Mouse (Mus musculus) retina, postnatal 1 day (tissue): ENCODE results near the gene Nmrk2.
"Not testable (repeated sequence)": the region's sequence is repeated elsewhere in the genome, so short reads cannot be mapped to it uniquely, and the experiment has no call there.

Experiments used
- DNase-seq: peaks from one replicate; pipeline ENCODE4 v3.0.0-alpha.2; 2012

The Nmrk2 gene

DNA sequence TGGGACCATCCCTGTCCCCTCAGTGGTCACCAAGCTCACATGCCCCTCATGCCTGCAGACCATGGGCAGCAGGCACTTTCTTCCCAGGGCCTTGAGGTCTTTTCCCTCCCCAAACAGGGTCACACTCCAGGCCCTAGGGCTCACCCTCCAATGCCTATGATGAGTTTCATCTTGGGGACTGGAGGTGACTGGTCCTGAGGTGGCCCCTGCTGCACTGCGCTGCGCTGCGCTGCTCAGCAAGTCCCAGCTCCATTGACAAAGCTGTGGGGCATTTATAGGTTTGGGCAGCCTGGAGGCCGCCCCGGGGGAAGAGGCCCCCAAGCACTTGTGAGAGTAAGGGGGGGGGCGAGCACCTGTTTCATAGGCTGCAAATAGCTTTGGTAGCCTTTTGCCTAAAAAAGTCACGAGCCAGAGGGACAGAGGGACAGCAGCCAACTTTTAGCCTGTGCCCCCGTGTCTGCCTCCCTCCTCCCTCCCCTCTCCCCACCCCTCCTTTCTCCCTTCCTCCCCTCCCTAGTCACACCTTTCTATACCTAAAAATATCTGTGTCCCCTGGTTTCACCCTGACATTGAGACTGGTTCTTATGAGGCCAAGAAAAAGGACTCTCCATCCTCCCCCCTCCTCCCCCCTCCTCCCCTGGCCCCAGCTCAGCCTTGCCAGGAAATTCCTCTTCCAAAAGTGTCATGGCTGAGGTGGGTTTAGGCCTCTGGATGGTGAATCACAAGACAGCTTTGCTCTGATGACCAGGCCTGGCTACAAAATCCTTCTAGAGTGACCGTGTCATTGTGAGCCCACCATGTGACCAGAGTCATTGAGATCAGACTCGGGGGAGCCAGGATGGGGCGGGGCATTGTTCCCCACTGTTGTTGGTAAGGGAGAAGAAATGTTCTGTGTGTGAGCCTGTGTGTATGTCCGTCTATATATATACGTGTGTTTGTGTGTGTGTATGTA, at the start of gene Nmrk2:
TSS of gene Nmrk2 (minus strand) at position 245 of the 952 bp plus-strand sequence.
- no peak for DNase-seq

- no peak for DNase-seq
Observed at GRCm38 (mm10) chr10:81249442-81249841, 47.6 kb upstream of the Nmrk2 start.

DNA sequence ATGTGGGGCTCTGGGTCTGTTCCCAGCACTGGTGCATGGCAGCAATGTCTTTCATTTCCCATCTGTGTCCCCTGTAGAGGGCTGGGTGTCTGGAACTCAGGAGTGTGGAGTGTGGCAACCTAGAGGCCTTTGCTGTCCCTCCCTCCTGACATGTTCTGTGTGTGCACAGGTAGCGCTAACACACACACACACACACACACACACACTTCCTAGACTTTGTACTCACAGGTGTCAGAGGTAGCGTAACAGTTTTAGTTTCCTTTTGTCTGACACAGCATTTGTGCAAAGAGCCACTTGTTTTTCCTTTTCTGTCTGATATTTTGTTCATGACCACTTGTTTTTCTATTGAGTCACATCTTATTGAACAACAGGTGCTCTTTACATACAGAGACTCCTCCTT, 46.0 kb upstream of the Nmrk2 start:
- DNase-seq: no peak

GRCm38 (mm10) chr10:81245166-81245565, 43.3 kb upstream of the Nmrk2 start:
- no peak for DNase-seq

DNA sequence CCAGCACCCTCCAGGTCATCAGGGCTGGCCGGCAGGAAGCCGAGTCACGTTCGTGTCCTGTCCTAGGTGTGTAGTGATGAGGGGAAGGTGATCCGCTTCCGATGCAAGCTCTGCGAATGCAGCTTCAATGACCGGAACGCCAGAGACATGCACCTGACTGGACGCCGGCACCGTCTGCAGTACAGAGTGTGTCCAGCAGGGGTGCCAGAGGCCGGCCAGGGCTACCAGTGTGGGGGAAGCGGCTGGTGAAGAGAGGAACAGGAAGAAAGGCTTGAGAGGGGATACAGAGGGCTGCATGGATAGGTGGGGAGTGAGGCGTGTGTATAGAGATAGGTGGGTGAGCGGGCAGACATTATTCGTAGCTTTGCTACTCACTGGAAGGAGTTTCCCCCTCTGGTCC, 42.7 kb upstream of the Nmrk2 start:
- peak; percentile 82 for DNase-seq

- DNase-seq: no peak
Observed at GRCm38 (mm10) chr10:81244146-81244545, 42.3 kb upstream of the Nmrk2 start.

- DNase-seq: no peak
Observed at GRCm38 (mm10) chr10:81242021-81242420, 40.2 kb upstream of the Nmrk2 start.

DNA sequence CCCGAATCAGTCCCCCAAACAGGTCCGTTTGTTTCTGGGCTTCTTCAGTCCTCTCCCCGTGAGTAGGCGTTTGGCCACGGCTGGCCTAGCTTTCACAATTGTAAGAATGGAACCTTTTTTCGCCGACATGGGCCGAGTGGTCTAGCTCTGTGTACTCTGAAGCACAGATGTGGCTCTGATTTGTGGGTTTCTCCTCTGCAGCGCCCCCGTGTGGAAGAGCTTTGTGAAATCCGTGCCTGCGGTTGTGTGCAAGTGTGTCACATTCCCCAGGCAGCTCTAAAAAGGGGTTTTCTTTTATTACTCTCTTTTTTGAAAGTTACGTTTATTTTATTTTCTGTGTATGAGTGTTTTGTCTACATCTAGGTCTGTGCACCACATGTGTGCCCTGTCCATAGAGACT, 39.0 kb upstream of the Nmrk2 start:
- DNase-seq: peak; percentile 81

DNA sequence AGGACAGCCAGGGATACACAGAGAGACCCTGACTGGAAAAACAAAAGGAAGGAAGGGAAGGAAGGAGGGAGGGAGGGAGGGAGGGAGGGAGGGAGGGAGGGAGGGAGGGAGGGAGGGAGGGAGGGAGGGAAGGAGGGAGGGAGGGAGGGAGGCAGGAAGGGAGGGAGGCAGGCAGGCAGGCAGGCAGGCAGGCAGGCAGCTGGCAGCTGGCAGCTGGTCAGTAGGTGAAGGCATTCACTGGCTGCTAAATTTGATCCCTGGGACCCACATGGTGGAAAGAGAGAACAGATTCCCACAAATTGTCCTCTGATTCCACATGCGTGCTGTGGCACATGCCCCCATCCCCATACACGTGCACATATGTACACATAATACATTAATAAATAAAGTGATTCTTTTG, 36.8 kb upstream of the Nmrk2 start:
- no peak for DNase-seq

- DNase-seq: no peak
Observed at GRCm38 (mm10) chr10:81236471-81237268, 34.8 kb upstream of the Nmrk2 start.

GRCm38 (mm10) chr10:81234206-81234605, 32.4 kb upstream of the Nmrk2 start:
- no peak for DNase-seq

DNA sequence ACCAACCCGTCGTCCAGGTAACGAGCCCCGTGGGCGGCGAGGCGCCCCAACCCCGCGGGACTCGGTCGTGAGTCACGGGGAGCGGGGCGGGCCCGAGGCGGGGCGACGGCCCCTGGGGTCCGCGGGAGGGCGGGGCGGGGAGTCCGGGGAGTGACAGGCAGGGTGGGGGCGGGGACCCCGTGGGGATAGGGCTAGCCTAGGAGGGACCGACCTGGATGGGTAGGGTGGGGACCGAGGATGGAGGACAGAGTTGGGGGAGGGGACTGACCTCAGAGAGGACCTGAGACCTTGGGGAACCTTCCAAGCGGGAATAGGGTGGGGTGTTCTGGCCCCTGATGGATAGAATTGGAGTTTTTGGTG, 31.4 kb upstream of the Nmrk2 start:
- no peak for DNase-seq

- DNase-seq: peak; percentile 89
Observed at GRCm38 (mm10) chr10:81232580-81233225, 30.9 kb upstream of the Nmrk2 start, which contains the start of gene Zfr2. Zfr2 (plus strand) TSS chr10:81233155.

GRCm38 (mm10) chr10:81231436-81231835, 29.6 kb upstream of the Nmrk2 start:
- no peak for DNase-seq

DNA sequence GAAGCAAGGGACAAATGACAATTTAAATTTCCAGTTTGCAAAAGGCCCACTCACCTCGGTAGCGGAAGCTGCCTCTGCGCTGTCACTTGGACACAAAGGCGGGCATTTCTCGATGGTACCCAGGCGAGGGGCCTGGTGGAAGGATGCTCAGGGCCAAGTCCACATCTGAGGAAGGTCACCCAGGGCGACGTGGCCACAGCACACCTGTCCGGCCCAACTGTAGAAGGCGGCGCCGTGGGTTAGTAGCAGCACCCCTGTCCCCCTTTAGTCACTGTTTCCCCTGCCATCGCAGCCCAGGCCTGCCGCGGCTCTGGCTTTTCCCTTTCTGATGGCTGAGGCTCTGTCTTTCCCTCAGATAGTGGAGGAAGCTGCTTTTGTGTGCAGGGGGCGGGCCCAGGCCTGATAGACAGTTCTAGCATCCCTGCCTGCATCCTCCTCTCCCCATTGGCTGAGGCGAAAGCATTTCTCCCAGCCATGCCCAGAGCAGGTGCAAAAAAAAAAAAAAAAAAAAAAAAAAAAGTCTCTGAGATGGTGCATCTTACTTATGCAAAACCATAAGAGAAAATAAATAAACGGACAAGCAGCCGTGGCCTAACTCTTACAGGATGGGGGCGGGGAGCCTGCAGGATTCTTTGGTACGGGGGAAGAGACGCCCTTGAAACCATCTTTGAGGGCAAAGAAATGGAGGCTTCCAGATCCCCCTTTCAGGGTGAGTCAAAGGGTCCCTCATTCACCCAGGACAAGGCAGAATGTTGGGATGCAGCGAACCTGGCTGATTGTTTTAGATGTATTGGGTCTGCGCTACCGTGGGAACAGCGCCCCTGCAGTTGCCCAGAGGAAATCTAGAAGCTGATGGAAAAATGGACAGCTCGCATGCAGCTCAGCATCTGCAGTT, 28.8 kb upstream of the Nmrk2 start, which contains the start of gene Atcay:
TSS of gene Atcay (minus strand) at position 396 of the 895 bp plus-strand sequence.
- DNase-seq: peak; percentile 83

- no peak for DNase-seq
Observed at GRCm38 (mm10) chr10:81229735-81230437, 28.0 kb upstream of the Nmrk2 start.

GRCm38 (mm10) chr10:81223731-81224130, 21.9 kb upstream of the Nmrk2 start:
- not testable (repeated sequence) for DNase-seq

GRCm38 (mm10) chr10:81221402-81222015, 19.7 kb upstream of the Nmrk2 start:
- no peak for DNase-seq

GRCm38 (mm10) chr10:81217964-81218363, 16.1 kb upstream of the Nmrk2 start:
- peak; percentile 70 for DNase-seq

DNA sequence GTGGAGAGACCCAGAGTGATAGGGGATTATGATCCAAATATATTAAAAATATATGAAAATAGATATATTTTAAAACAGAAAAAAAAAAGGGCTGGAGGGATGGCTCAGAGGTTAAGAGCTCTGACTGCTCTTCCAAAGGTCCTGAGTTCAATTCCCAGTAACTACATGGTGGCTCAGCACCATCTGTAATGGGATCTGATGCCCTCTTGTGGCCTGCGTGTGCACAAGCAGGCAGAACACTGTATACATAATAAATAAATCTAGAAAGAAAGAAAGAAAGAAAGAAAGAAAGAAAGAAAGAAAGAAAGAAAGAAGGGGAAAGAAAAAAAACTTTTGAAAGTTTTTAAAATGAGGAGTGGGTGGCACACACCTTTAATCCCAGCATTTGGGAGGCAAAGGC, 15.4 kb upstream of the Nmrk2 start:
- DNase-seq: peak; percentile 35

- no peak for DNase-seq
Observed at GRCm38 (mm10) chr10:81216810-81217209, 15.0 kb upstream of the Nmrk2 start.
